Mouse (Mus musculus) myocyte (in vitro differentiated cells): Measurements from ENCODE around the gene Fam193b.
A peak's percentile ranks its signal among the peaks of the same experiment; 100 is the strongest.

ENCODE experiments used
- CEBPB ChIP-seq: IDR thresholded peaks from 2 replicates; pipeline ENCODE4 v1.6.1; 2011; ENCODE audit warnings: mild to moderate bottlenecking, moderate library complexity; ENCODE audit not compliant: poor library complexity, insufficient read depth, severe bottlenecking
- E2F4 ChIP-seq: IDR thresholded peaks from one replicate; pipeline ENCODE4 v1.6.1; 2011; ENCODE audit warnings: mild to moderate bottlenecking, control low read depth, moderate library complexity; ENCODE audit not compliant: insufficient read depth
- MAX ChIP-seq: IDR thresholded peaks from one replicate; pipeline ENCODE4 v1.6.1; 2011; ENCODE audit warnings: low read depth, mild to moderate bottlenecking, control low read depth
- MYOD1 ChIP-seq, 3 experiments: IDR thresholded peaks; one replicate each; pipeline ENCODE4 v1.6.1; 2011; ENCODE audit warnings: control low read depth in 2 of 3, low read depth in 2 of 3, mild to moderate bottlenecking in 2 of 3, moderate library complexity in 1 of 3; ENCODE audit not compliant: insufficient read length in 2 of 3, control insufficient read depth in 1 of 3
- MYOG ChIP-seq, 3 experiments: IDR thresholded peaks; one replicate each; pipeline ENCODE4 v1.6.1; 2011; ENCODE audit warnings: control low read depth in 2 of 3, low read depth in 2 of 3, mild to moderate bottlenecking in 2 of 3; ENCODE audit not compliant: insufficient read length in 2 of 3, control insufficient read depth in 1 of 3, insufficient read depth in 1 of 3
- POLR2A ChIP-seq: IDR thresholded peaks from one replicate; pipeline ENCODE4 v1.6.1; 2011; ENCODE audit warnings: low read depth, mild to moderate bottlenecking, control low read depth, moderate library complexity; ENCODE audit not compliant: insufficient read length
- SRF ChIP-seq: IDR thresholded peaks from one replicate; pipeline ENCODE4 v1.6.1; 2011; ENCODE audit warnings: low read depth; ENCODE audit not compliant: control insufficient read depth, insufficient read length
- TCF12 ChIP-seq: IDR thresholded peaks from one replicate; pipeline ENCODE4 v1.6.1; 2011; ENCODE audit warnings: mild to moderate bottlenecking, control low read depth; ENCODE audit not compliant: poor library complexity, insufficient read depth, severe bottlenecking
- USF1 ChIP-seq: IDR thresholded peaks from one replicate; pipeline ENCODE4 v1.6.1; 2011; ENCODE audit warnings: low read depth, mild to moderate bottlenecking, control low read depth, moderate library complexity

DNA sequence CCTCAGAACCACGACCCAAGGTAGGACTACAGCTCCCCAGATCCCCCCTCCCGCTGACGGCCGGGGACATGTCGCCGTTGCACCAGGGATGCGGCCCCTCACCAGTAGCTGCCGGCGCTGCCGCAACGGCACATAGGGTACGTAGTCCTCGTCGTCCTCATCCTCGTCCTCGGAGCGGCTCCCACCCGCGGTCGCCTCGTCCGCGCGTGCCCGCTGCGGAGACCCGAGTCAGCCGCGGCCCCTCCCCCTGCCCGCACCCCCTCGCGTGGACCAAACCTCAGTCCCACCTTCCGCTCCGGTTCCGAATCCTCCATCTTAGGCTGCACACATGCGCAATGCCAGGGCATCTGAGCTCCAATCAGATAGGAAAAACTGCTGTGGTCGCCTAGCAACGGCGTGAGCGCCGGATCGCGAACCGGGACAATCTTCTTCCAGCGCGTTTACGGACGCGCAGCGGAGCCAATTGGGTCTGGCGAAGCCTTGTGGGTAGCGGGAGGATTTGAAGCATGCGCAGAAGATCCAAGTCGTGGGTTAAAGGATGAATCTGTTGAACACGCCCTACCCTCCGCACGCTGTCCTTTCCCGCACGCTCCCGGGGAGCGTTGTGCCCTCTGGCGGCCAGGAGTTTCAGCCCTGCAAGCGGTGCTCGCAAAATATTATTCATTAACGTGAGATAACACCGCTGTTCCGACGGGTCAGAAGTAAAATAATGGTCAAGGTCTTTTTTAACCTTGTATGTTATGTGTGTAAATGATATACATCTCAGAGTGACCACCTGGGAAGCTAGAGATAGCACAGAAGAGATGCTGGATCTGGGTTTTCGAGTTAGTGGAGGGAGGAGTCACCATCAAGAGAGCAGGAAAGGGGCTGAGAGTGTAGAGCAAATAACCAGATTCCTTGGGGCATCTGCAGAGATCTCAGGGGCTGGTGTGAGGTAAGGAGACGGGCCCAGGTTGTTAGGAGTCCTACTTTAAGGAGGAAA lies 34.4 kb downstream of the Fam193b start, which contains the start of gene Ddx41:
- TF ChIP-seq POLR2A (peak; percentile 79), TCF12 (no peak), CEBPB (no peak), MYOD1 (IDR thresholded peaks at IDR 0.05; ENCODE audit: control insufficient read depth in 1 of 3, insufficient read length in 2 of 3, low read depth in 2 of 3) (peak in 1 of 3 experiments; percentile 18), SRF (peak; percentile 75), E2F4 (no peak), USF1 (no peak), MYOG (IDR thresholded peaks at IDR 0.05; ENCODE audit: control insufficient read depth in 1 of 3, insufficient read depth in 1 of 3, insufficient read length in 2 of 3, low read depth in 2 of 3) (peak in 1 of 3 experiments; percentile 2), MAX (no peak)
